Mouse (Mus musculus) intestine, embryonic 14.5 days (tissue): ENCODE measurements at regions not wholly inside any gene's neighbourhood (a gene's known extent, or its start where the extent isn't known, plus 50 kb on each side); places are given as distances from the start of the nearest gene placed in this dataset.

Experiments
- ATAC-seq: fragments of 200-750 bp; cut with Nextera tagmentation; replicated peaks from 2 replicates; pipeline ENCODE4 v1.8.0; 2017; ENCODE audit warnings: low read depth, moderate number of reproducible peaks, moderate TSS enrichment, moderate library complexity; ENCODE audit not compliant: low FRiP score, low TSS enrichment
- DNase-seq: peaks from one replicate; pipeline ENCODE4 v3.0.0-alpha.2; 2018; ENCODE audit warnings: low spot score
- H3K27ac ChIP-seq: fragments of 300-500 bp; sonication (generic); 2 replicates; pipeline ENCODE4 v1.5.1; 2014; ENCODE audit warnings: low read depth, mild to moderate bottlenecking, control low read depth
- H3K27me3 ChIP-seq: fragments of 300-500 bp; sonication (generic); replicated peaks from 2 replicates; pipeline ENCODE4 v1.6.1; 2014; ENCODE audit warnings: low read length, control low read depth; ENCODE audit not compliant: control insufficient read depth, insufficient read depth
- H3K36me3 ChIP-seq: fragments of 300-500 bp; sonication (generic); 2 replicates; pipeline ENCODE4 v1.6.1; 2014; ENCODE audit warnings: low read length, control low read depth; ENCODE audit not compliant: control insufficient read depth, insufficient read depth
- H3K4me1 ChIP-seq: fragments of 300-500 bp; sonication (generic); replicated peaks from 2 replicates; pipeline ENCODE4 v1.6.1; 2014; ENCODE audit warnings: low read length, control low read depth, mixed read lengths; ENCODE audit not compliant: control insufficient read depth, insufficient read depth
- H3K4me2 ChIP-seq: fragments of 300-500 bp; sonication (generic); 2 replicates; pipeline ENCODE4 v1.6.1; 2014; ENCODE audit warnings: low read length
- H3K4me3 ChIP-seq: fragments of 300-500 bp; sonication (generic); 2 replicates; pipeline ENCODE4 v1.5.1; 2014; ENCODE audit warnings: low read depth, low read length, control low read depth, mixed read lengths
- H3K9ac ChIP-seq: fragments of 300-500 bp; sonication (generic); 2 replicates; pipeline ENCODE4 v1.6.1; 2014; ENCODE audit warnings: mild to moderate bottlenecking, low read length
- H3K9me3 ChIP-seq: fragments of 300-500 bp; sonication (generic); 2 replicates; pipeline ENCODE4 v1.6.1; 2016; ENCODE audit warnings: low read length, control low read depth; ENCODE audit not compliant: control insufficient read depth
- WGBS: fragments of 180-500 bp; shearing (Covaris S2); extraction: QIAGEN DNeasy Blood & Tissue Kit; methylation state at CpG from one replicate; pipeline ENCODE4 v1.1.7; 2014; 5-methylcytosine and 5-hydroxymethylcytosine counted together

GRCm38 (mm10) chr2:61347451-61347850 lies 230.9 kb upstream of the Tank start:
- DNase-seq, result no peak

DNA sequence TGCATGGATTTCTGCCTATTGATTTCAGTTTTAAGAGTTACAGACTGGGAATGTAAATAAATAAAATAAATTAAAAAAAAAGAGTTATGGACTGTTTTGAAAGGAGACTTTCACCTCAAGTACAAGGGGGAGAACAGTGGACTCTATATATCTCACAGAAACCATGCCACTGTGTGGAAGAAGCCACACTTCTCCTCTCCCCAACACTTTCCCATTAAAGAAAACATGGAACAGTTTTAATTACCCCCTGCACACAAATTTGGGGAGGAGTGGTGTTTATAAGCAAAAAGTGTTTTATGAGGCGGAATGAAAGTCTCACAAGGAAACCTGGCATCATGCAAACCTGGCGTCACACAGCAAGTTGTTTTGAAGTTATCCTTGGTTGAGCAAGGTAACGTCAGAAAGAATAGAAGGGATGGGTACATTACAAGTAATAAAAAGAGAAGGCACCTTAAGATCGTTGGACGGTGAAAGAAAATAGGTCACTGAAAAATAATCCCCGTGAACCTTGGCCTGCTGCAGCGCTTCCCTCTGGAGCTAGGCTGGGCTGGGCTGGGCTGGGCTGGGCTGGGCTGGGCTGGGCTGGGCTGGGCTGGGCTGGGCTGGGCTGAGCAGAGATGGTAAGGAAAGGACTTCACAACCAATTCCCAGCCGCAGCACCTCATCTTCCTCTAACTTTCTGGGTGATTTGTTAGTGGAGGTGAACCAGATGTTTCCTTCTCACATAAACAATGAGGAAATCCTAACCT lies 232.2 kb upstream of the Tank start:
- Histone ChIP-seq H3K4me2 (no peak overlapping the region), H3K4me1 (0 out of 2 replicates have a peak, but pooled peaks cover 6% of the 10 kb centered on the region), H3K4me3 (no peak overlapping the region), H3K27me3 (no peaks in the 10 kb centered on the region), H3K27ac (no peak overlapping the region), H3K9me3 (no peaks in the 10 kb centered on the region), H3K36me3 (no peaks in the 10 kb centered on the region), H3K9ac (no peak overlapping the region)
- 40% methylated on average over 8 of the region's 8 CpGs for WGBS
- no peak for ATAC-seq
- DNase-seq, result no peak

More at GRCm38 (mm10) chr2:61347451-61347850, 230.9 kb upstream of the Tank start:
- WGBS, result 81% methylated on average over 3 of the region's 3 CpGs
- no peaks in the 10 kb centered on the region for H3K36me3 ChIP-seq
- H3K4me2 ChIP-seq, result no peak overlapping the region
- no peak for ATAC-seq
- H3K4me1 ChIP-seq, result 0 out of 2 replicates have a peak, but pooled peaks cover 6% of the 10 kb centered on the region
- no peaks in the 10 kb centered on the region for H3K27me3 ChIP-seq
- H3K9me3 ChIP-seq, result no peaks in the 10 kb centered on the region
- no peak overlapping the region for H3K4me3 ChIP-seq
- H3K27ac ChIP-seq, result no peak overlapping the region
- H3K9ac ChIP-seq, result no peak overlapping the region

DNA sequence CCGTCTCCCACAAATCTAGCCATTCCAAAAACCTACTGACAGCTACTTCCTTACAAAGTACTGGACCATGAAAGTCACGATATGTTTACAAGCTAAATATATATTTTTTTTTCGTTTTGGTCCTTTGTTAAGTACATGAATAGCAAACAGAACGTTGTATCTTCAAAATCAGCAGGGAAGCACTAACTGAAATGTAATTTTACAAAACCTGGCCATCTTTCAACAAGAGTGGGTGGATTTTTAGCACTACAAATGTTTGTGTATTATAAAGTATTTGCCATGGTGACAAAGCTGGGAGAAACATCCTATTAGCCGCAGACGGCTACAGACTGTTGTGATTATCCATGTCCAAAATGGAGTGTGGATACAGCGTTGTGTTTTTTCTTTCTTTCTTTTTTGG lies 233.1 kb upstream of the Tank start:
- DNase-seq, result no peak
- Histone ChIP-seq H3K27ac (no peak overlapping the region), H3K9ac (no peak overlapping the region), H3K27me3 (no peaks in the 10 kb centered on the region), H3K9me3 (no peaks in the 10 kb centered on the region), H3K4me3 (no peak overlapping the region), H3K4me2 (no peak overlapping the region), H3K4me1 (0 out of 2 replicates have a peak, but pooled peaks cover 6% of the 10 kb centered on the region), H3K36me3 (no peaks in the 10 kb centered on the region)
- WGBS, result 81% methylated on average over 7 of the region's 7 CpGs
- no peak for ATAC-seq

GRCm38 (mm10) chr2:61344556-61345131 lies 233.7 kb upstream of the Tank start:
- no peak for DNase-seq
- WGBS, result 59% methylated on average over 16 of the region's 16 CpGs
- no peaks in the 10 kb centered on the region for H3K27me3 ChIP-seq

GRCm38 (mm10) chr2:61341254-61341653 lies 237.1 kb upstream of the Tank start:
- Histone ChIP-seq H3K36me3 (no peaks in the 10 kb centered on the region), H3K4me1 (0 out of 2 replicates have a peak, but pooled peaks cover 6% of the 10 kb centered on the region), H3K27me3 (no peaks in the 10 kb centered on the region), H3K4me2 (no peak overlapping the region), H3K9ac (no peak overlapping the region), H3K4me3 (no peak overlapping the region), H3K27ac (no peak overlapping the region), H3K9me3 (no peaks in the 10 kb centered on the region)
- DNase-seq (no peak), ATAC-seq (no peak)
- WGBS, result 79% methylated on average over 5 of the region's 5 CpGs

More at GRCm38 (mm10) chr2:61344556-61345131, 233.7 kb upstream of the Tank start:
- Histone ChIP-seq H3K4me3 (no peak overlapping the region), H3K9ac (no peak overlapping the region), H3K27ac (no peak overlapping the region), H3K9me3 (no peaks in the 10 kb centered on the region), H3K4me2 (no peak overlapping the region), H3K4me1 (0 out of 2 replicates have a peak, but pooled peaks cover 6% of the 10 kb centered on the region), H3K36me3 (no peaks in the 10 kb centered on the region)
- ATAC-seq, result no peak

DNA sequence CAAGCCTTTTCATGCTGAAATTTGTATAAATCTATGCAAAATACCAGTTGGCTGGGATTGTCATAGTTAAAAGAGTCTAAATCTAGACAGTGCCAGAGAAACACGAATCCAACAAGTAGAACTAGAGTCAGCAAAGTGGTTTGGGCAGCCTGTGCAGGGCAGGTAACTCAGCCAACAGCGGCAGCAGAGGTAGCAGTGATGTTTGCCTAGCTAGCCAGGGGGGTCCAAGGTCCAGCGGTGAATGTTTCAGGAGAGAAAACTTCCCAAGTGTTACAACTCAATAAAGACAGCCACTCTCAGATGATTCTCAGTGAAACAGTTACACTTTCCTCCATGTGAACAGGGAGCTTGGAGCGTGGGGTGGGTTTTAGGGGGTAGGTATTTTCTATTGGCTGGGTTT lies 259.2 kb upstream of the Tank start:
- 73% methylated on average over 4 of the region's 4 CpGs for WGBS
- no peaks in the 10 kb centered on the region for H3K4me1 ChIP-seq
- ATAC-seq, result no peak
- no peak overlapping the region for H3K27ac ChIP-seq
- H3K36me3 ChIP-seq, result no peaks in the 10 kb centered on the region
- H3K27me3 ChIP-seq, result no peaks in the 10 kb centered on the region
- H3K9me3 ChIP-seq, result no peaks in the 10 kb centered on the region
- no peak overlapping the region for H3K4me3 ChIP-seq
- no peak overlapping the region for H3K4me2 ChIP-seq
- no peak overlapping the region for H3K9ac ChIP-seq
- no peak for DNase-seq

- Histone ChIP-seq H3K36me3 (no peaks in the 10 kb centered on the region), H3K9me3 (no peaks in the 10 kb centered on the region), H3K9ac (no peak overlapping the region), H3K27ac (no peak overlapping the region), H3K4me1 (no peaks in the 10 kb centered on the region), H3K4me2 (no peak overlapping the region), H3K4me3 (no peak overlapping the region), H3K27me3 (no peaks in the 10 kb centered on the region)
- ATAC-seq, result no peak
- no peak for DNase-seq
- 87% methylated on average over 4 of the region's 4 CpGs for WGBS
Measured at GRCm38 (mm10) chr2:61310405-61310804, 268.0 kb upstream of the Tank start.

- no peaks in the 10 kb centered on the region for H3K4me1 ChIP-seq
- no peak overlapping the region for H3K27ac ChIP-seq
- WGBS, result 86% methylated on average over 2 of the region's 2 CpGs
- no peak overlapping the region for H3K9ac ChIP-seq
- H3K9me3 ChIP-seq, result no peaks in the 10 kb centered on the region
- no peak for ATAC-seq
- H3K27me3 ChIP-seq, result no peaks in the 10 kb centered on the region
- no peak overlapping the region for H3K4me3 ChIP-seq
- no peak overlapping the region for H3K4me2 ChIP-seq
- no peaks in the 10 kb centered on the region for H3K36me3 ChIP-seq
- DNase-seq, result no peak
Measured at GRCm38 (mm10) chr2:61309219-61309618, 269.2 kb upstream of the Tank start.

- no peak overlapping the region for H3K4me2 ChIP-seq
- H3K9ac ChIP-seq, result no peak overlapping the region
- H3K27me3 ChIP-seq, result no peaks in the 10 kb centered on the region
- DNase-seq (no peak), ATAC-seq (no peak)
- no peak overlapping the region for H3K27ac ChIP-seq
- H3K4me3 ChIP-seq, result no peak overlapping the region
- H3K36me3 ChIP-seq, result no peaks in the 10 kb centered on the region
- H3K4me1 ChIP-seq, result peaks cover 9% of the 10 kb centered on the region
- WGBS, result 70% methylated on average over 5 of the region's 5 CpGs
- H3K9me3 ChIP-seq, result no peaks in the 10 kb centered on the region
Measured at GRCm38 (mm10) chr2:61297135-61297534, 281.2 kb upstream of the Tank start.
